Mouse (Mus musculus) hindbrain, embryonic 11.5 days (tissue): ENCODE results near the gene Gfpt2. TPM values are rescaled to one million over a fixed set of nuclear protein-coding genes. Genes with fewer than 3 reads are reported as not detected.

ENCODE experiments used
- ATAC-seq: fragments of 200-750 bp; cut with Nextera tagmentation; 2 replicates; pipeline ENCODE4 v1.8.0; 2017; ENCODE audit warnings: mild to moderate bottlenecking, moderate TSS enrichment, moderate library complexity; ENCODE audit not compliant: low FRiP score
- DNase-seq: peaks from one replicate; pipeline ENCODE4 v3.0.0-alpha.2; 2015; ENCODE audit warnings: low spot score
- H3K27ac ChIP-seq: fragments of 300-500 bp; sonication (generic); 2 replicates; pipeline ENCODE4 v1.5.1; 2014; ENCODE audit warnings: mild to moderate bottlenecking, low read depth, low read length
- H3K27me3 ChIP-seq: fragments of 300-500 bp; sonication (generic); 2 replicates; pipeline ENCODE4 v1.6.1; 2014; ENCODE audit warnings: mild to moderate bottlenecking, low read length, moderate library complexity, mixed read lengths; ENCODE audit not compliant: control insufficient read depth, insufficient read depth
- H3K36me3 ChIP-seq: fragments of 300-500 bp; sonication (generic); 2 replicates; pipeline ENCODE4 v1.6.1; 2014; ENCODE audit warnings: mild to moderate bottlenecking, low read length, moderate library complexity, mixed read lengths; ENCODE audit not compliant: control insufficient read depth, insufficient read depth
- H3K4me1 ChIP-seq: fragments of 300-500 bp; sonication (generic); replicated peaks from 2 replicates; pipeline ENCODE4 v1.6.1; 2014; ENCODE audit warnings: low read length, mixed read lengths; ENCODE audit not compliant: control insufficient read depth, insufficient read depth
- H3K4me2 ChIP-seq: fragments of 300-500 bp; sonication (generic); replicated peaks from 2 replicates; pipeline ENCODE4 v1.6.1; 2014; ENCODE audit warnings: mild to moderate bottlenecking, low read depth, low read length
- H3K4me3 ChIP-seq: fragments of 300-500 bp; sonication (generic); 2 replicates; pipeline ENCODE4 v1.5.1; 2014; ENCODE audit warnings: low read depth, low read length
- H3K9ac ChIP-seq: fragments of 300-500 bp; sonication (generic); 2 replicates; pipeline ENCODE4 v1.6.1; 2014; ENCODE audit warnings: low read depth, low read length
- H3K9me3 ChIP-seq: fragments of 300-500 bp; sonication (generic); 2 replicates; pipeline ENCODE4 v1.6.1; 2016; ENCODE audit warnings: low read length; ENCODE audit not compliant: control insufficient read depth
- WGBS: fragments of 180-500 bp; shearing (Covaris S2); extraction: QIAGEN DNeasy Blood & Tissue Kit; methylation state at CpG from one replicate; pipeline ENCODE4 v1.1.7; 2014; 5-methylcytosine and 5-hydroxymethylcytosine counted together
- polyA plus RNA-seq: library from polyadenylated mRNA; unstranded; fragments of >200 nt; fragmentation: Nextera tagmentation; extraction: Ambion mirVana; gene quantifications from 2 replicates; pipeline ENCODE4 v1.2.1, GENCODE M21; 2014

Gene Gfpt2
- polyA plus RNA-seq, 1 experiment from 2014 or later = 13.0 TPM

DNA sequence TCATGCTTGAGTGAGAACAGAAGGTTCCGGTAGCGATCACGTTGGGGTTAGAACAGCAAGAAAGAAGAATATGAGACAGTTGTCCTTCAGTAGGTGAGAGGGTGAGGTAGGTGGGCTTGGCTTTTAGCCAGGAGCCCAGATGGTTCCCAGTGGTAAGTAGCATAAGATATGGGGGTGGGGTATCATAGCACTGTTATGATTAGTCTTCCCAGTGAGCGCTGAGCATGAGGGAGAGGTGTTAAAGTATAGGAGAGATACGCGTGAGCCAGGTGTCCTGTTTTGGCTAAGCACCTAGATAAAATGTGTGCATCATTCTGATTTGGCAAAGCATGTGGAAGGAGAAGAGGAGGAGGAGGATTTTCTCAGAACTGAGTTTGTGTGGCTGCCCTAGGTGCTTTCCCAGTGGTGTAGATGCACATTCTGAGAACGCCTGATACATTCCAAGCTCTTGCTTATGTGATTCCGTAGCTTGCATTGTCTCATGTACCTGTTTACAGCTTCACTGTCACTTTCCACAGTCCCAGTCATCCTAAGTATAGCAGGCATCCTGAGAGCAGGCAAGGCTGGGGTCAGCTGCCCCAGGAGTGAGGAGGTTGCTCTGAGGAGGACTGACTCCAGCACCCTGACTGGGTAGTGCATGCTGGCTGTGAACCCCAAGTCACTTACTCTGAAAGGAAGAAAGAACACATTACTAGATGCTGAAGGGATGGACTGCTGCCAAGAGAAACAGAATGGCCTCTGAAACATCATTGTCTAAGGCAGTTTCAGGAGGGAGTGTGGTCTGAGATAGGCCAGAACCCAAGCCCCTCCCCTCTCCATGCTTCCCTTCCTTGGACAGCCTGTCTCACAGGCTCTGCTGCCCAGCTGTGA lies 83.2 kb downstream of the Gfpt2 start:
- no peak overlapping the region for H3K9ac ChIP-seq
- no peaks in the 10 kb centered on the region for H3K27me3 ChIP-seq
- no peaks in the 10 kb centered on the region for H3K36me3 ChIP-seq
- WGBS = 88% methylated on average over 8 of the region's 8 CpGs
- no peaks in the 10 kb centered on the region for H3K4me1 ChIP-seq
- no peak overlapping the region for H3K4me3 ChIP-seq
- ATAC-seq (no peak), DNase-seq (no peak)
- no peak overlapping the region for H3K27ac ChIP-seq
- no peaks in the 10 kb centered on the region for H3K9me3 ChIP-seq
- no peak overlapping the region for H3K4me2 ChIP-seq

DNA sequence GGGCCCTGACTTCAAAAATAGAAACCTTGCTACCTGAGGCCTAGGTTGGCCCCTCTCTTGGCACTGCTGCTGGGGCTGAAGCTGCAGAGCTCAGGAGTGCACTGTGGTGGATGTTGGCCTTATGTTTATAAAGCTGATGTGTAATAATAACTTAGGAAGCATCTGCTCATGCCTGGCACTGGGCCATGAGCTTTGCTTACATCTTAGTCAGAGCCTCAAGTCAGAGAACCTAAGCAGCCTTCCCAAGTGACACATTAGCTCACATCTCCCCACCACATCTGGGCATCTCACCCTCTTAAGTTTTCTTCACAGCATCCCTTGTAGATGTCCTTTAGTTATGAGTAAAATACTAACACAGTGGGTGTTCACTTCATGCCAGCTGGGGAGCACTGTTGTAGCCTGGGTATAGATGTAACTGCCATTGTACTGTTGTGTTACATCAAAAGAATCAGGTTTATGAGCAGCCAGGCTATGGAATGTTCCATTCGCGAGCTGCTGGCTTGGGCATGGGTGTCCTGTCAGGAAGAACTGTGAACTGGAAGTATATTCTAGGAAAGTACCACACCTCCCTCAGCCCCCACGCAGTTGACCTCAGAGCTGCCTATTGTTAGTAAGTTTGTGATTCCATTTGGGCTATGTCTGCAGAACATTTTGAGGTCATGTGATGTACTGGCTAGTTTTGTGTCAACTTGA lies 86.1 kb downstream of the Gfpt2 start:
- Histone ChIP-seq H3K9ac (no peak overlapping the region), H3K27ac (no peak overlapping the region), H3K4me2 (no peak overlapping the region), H3K36me3 (no peaks in the 10 kb centered on the region), H3K4me1 (no peaks in the 10 kb centered on the region), H3K27me3 (no peaks in the 10 kb centered on the region), H3K9me3 (no peaks in the 10 kb centered on the region), H3K4me3 (no peak overlapping the region)
- DNase-seq = no peak
- ATAC-seq = no peak
- WGBS = 96% methylated on average over 3 of the region's 3 CpGs

DNA sequence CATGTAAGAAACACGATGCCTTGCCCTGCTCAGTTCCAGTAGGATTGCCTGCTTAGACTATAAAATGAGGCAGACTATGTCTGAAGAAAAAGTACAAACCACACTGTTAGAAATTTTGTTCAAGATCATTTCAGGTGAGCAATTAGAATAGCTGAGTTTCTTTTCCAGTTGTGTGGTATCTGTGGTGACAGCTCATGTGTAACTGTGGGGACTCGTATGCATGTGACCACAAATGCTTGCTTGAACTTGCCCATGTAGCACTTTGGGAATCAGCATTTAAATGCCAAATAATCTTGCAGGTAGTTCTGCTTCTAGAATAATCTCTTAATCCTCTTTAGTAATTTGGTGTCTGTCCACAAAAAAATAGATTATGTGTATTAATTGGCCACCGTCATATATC lies 89.4 kb downstream of the Gfpt2 start:
- WGBS = 95% methylated on average over 3 of the region's 3 CpGs
- Histone ChIP-seq H3K27ac (no peak overlapping the region), H3K4me1 (no peaks in the 10 kb centered on the region), H3K9me3 (no peaks in the 10 kb centered on the region), H3K4me2 (no peak overlapping the region), H3K4me3 (no peak overlapping the region), H3K9ac (no peak overlapping the region), H3K27me3 (no peaks in the 10 kb centered on the region), H3K36me3 (no peaks in the 10 kb centered on the region)
- ATAC-seq (no peak), DNase-seq (no peak)

Other genes starting within 250 kb of the Gfpt2 start
- gene Olfr1380, start 237.3 kb upstream of the Gfpt2 start, polyA plus RNA-seq = not detected in 2 replicates
- 3.0 and 3.1 TPM in 2 replicates for gene Flt4, start 184.9 kb upstream of the Gfpt2 start, polyA plus RNA-seq
- gene Scgb3a1, start 130.6 kb upstream of the Gfpt2 start, polyA plus RNA-seq = not detected in 2 replicates
- 60.5 and 65.3 TPM in 2 replicates for gene Cnot6, start 81.5 kb upstream of the Gfpt2 start, polyA plus RNA-seq
- gene Mapk9, start 52.6 kb downstream of the Gfpt2 start, polyA plus RNA-seq = 49.3 and 52.9 TPM in 2 replicates
- 4.5 and 4.6 TPM in 2 replicates for gene Rasgef1c, start 107.7 kb downstream of the Gfpt2 start, polyA plus RNA-seq
- gene Rnf130, start 231.2 kb downstream of the Gfpt2 start, polyA plus RNA-seq = 80.6 and 81.0 TPM in 2 replicates